ENCODE assay signal across 11 mouse cellular contexts in genomic region chr2:91967962-91968361, GRCm38 (mm10). TPM values are rescaled to one million over a fixed set of nuclear protein-coding genes. Genes with fewer than 3 reads are reported as not detected.
DNase-seq lines count a peak whose midpoint lies in the region; ATAC-seq lines count a peak whose summit lies in the region.
"Had no signal": no experiment of that assay in that cellular context is flagged by ENCODE, and none has a peak within 500 bp of the region (broad histone marks: within the 10 kb centered on the region; RNA-seq: fewer than 3 reads in every experiment).

No protein-coding gene starts in this region.

- H3K4me1 ChIP-seq in heart, embryonic 11.5 days (ENCODE audit: control insufficient read depth, insufficient read depth, low read length): peaks cover 41% of the 10 kb centered on the region

- ATAC-seq in heart, embryonic 11.5 days (replicated peaks; ENCODE audit: insufficient number of reproducible peaks, low FRiP score, low TSS enrichment): no peak
- ATAC-seq: Patski had no signal

- WGBS in heart, embryonic 11.5 days (ENCODE audit: insufficient replicate concordance): 46% methylated on average over 11 of the region's 11 CpGs
- WGBS in macrophage (ENCODE audit: missing documents): 70% methylated on average over 11 of the region's 11 CpGs

- H3K27ac ChIP-seq in heart, embryonic 11.5 days (ENCODE audit: low read depth, low read length): peak overlapping the region; percentile 80
- H3K27ac ChIP-seq in macrophage: peak overlapping the region; percentile 37
- H3K27ac ChIP-seq: limb, embryonic 13.5 days had no signal

- peak; percentile 49 for DNase-seq in kidney, adult 18-20 months
- DNase-seq in kidney, adult 11 months: no peak
- peak; percentile 80 for DNase-seq in kidney, postnatal 10 days
- DNase-seq in MN1 (ENCODE audit: low spot score): no peak
- no peak for DNase-seq in left cerebral cortex, postnatal 4 days
- no peak for DNase-seq in layer of hippocampus, postnatal 10 days (ENCODE audit: low spot score in 2 of 2)

- H3K4me2 ChIP-seq in heart, embryonic 11.5 days: no peak overlapping the region
- H3K4me2 ChIP-seq: limb, embryonic 13.5 days had no signal

- no peak overlapping the region for H3K4me3 ChIP-seq in heart, embryonic 11.5 days (ENCODE audit: low read depth, low read length)
- H3K4me3 ChIP-seq in macrophage (ENCODE audit: inconsistent target): no peak overlapping the region
- H3K4me3 ChIP-seq: limb, embryonic 13.5 days had no signal

- intact Hi-C loops in left cerebral cortex, postnatal 4 days (cut with DNase I): no loop called here

- H3K36me3 ChIP-seq in heart, embryonic 11.5 days (ENCODE audit: control insufficient read depth, insufficient read depth, low read length): no peaks in the 10 kb centered on the region
- H3K36me3 ChIP-seq in macrophage (ENCODE audit: inconsistent target): no peaks in the 10 kb centered on the region
- H3K36me3 ChIP-seq: limb, embryonic 13.5 days had no signal

- H3K27me3 ChIP-seq in heart, embryonic 11.5 days (ENCODE audit: control insufficient read depth, insufficient read depth, low read length): no peaks in the 10 kb centered on the region

- peak overlapping the region; percentile 43 for H3K9ac ChIP-seq in heart, embryonic 11.5 days (ENCODE audit: low read depth, low read length)
- H3K9ac ChIP-seq: limb, embryonic 13.5 days had no signal

- H3K9me3 ChIP-seq in heart, embryonic 11.5 days (replicated peaks; ENCODE audit: control insufficient read depth, low read length): no peaks in the 10 kb centered on the region
- H3K9me3 ChIP-seq: limb, embryonic 13.5 days had no signal

- peaks cover 19% of the 10 kb centered on the region for H3K79me2 ChIP-seq in macrophage (ENCODE audit: inconsistent target)

RNA-seq across cellular contexts. Expression of gene Dgkz, which starts 7.7 kb away (rescaled TPM):
- 42.1 and 49.6 TPM in 2 replicates for polyA plus RNA-seq in heart, embryonic 11.5 days (2014; fragmentation: Nextera tagmentation; extraction: Ambion mirVana)
- 100 to 1,000 TPM in 24 of 26 experiments, 10 to 100 TPM in 2; 88.6 to 708 (median 387) TPM for total RNA-seq in macrophage (2018; cell fraction: chromatin; rRNA removed)
- 100 to 1,000 TPM in 1 of 26 experiments, 10 to 100 TPM in 25; 35.0 to 102 (median 78.6) TPM for total RNA-seq in macrophage (2018; cell fraction: cytosol; rRNA removed)
- total RNA-seq in macrophage (2018; cell fraction: nucleus; rRNA removed): 100 to 1,000 TPM in 18 of 26 experiments, 10 to 100 TPM in 8; 45.8 to 338 (median 152) TPM
- polyA plus RNA-seq in macrophage (2018): 81.8 to 163 TPM (median 99.1 TPM) in 3 replicates
- 100 to 1,000 TPM; 134 to 158 TPM for total RNA-seq in left cerebral cortex, postnatal 4 days (2021)
- 100 to 1,000 TPM; 313 to 336 TPM for total RNA-seq in layer of hippocampus, postnatal 10 days (2021)

RNA-seq across cellular contexts. Expression of gene Gm9821, which starts 22.5 kb away (rescaled TPM):
- 1.8 and 2.8 TPM in 2 replicates for polyA plus RNA-seq in heart, embryonic 11.5 days (2014; fragmentation: Nextera tagmentation; extraction: Ambion mirVana)
- under 1 TPM in 4 of 26 experiments, not detected in 22; 0.40 to 0.81 (median 0.55) TPM for total RNA-seq in macrophage (2018; cell fraction: chromatin; rRNA removed)
- not detected for total RNA-seq in macrophage (2018; cell fraction: cytosol; rRNA removed)
- under 1 TPM in 3 of 26 experiments, not detected in 23; 0.37 to 0.86 (median 0.42) TPM for total RNA-seq in macrophage (2018; cell fraction: nucleus; rRNA removed)
- polyA plus RNA-seq in macrophage (2018): 0.09 TPM in 1 of 3 replicates, not detected in the others
- total RNA-seq in left cerebral cortex, postnatal 4 days (2021): not detected
- total RNA-seq in layer of hippocampus, postnatal 10 days (2021): not detected
- polyA plus RNA-seq: small intestine, adult 2 months had no signal

RNA-seq across cellular contexts. Expression of gene Mdk, which starts 35.9 kb away (rescaled TPM):
- 842 and 965 TPM in 2 replicates for polyA plus RNA-seq in heart, embryonic 11.5 days (2014; fragmentation: Nextera tagmentation; extraction: Ambion mirVana)
- 10 to 100 TPM in 8 of 26 experiments, 1 to 10 TPM in 14, under 1 TPM in 2, not detected in 2; 0.82 to 28.2 (median 8.1) TPM for total RNA-seq in macrophage (2018; cell fraction: chromatin; rRNA removed)
- total RNA-seq in macrophage (2018; cell fraction: cytosol; rRNA removed): 1 to 10 TPM in 6 of 26 experiments, under 1 TPM in 18, not detected in 2; 0.19 to 1.9 (median 0.79) TPM
- total RNA-seq in macrophage (2018; cell fraction: nucleus; rRNA removed): 10 to 100 TPM in 4 of 26 experiments, 1 to 10 TPM in 19, under 1 TPM in 1, not detected in 2; 0.92 to 18.5 (median 7.9) TPM
- 0.25 to 2.4 TPM (median 1.6 TPM) in 3 replicates for polyA plus RNA-seq in macrophage (2018)
- 10 to 100 TPM; 40.6 to 45.4 TPM for total RNA-seq in left cerebral cortex, postnatal 4 days (2021)
- total RNA-seq in layer of hippocampus, postnatal 10 days (2021): 10 to 100 TPM; 44.3 to 49.4 TPM

RNA-seq across cellular contexts. Expression of gene Chrm4, which starts 40.9 kb away (rescaled TPM):
- polyA plus RNA-seq in heart, embryonic 11.5 days (2014; fragmentation: Nextera tagmentation; extraction: Ambion mirVana): not detected in 2 replicates
- 1 to 10 TPM in 2 of 26 experiments, under 1 TPM in 2, not detected in 22; 0.62 to 1.2 (median 0.89) TPM for total RNA-seq in macrophage (2018; cell fraction: chromatin; rRNA removed)
- total RNA-seq in macrophage (2018; cell fraction: cytosol; rRNA removed): under 1 TPM in 3 of 26 experiments, not detected in 23; 0.05 to 0.19 (median 0.13) TPM
- 1 to 10 TPM in 1 of 26 experiments, under 1 TPM in 5, not detected in 20; 0.40 to 1.2 (median 0.51) TPM for total RNA-seq in macrophage (2018; cell fraction: nucleus; rRNA removed)
- not detected in 3 replicates for polyA plus RNA-seq in macrophage (2018)
- 10 to 100 TPM; 10.8 to 12.2 TPM for total RNA-seq in left cerebral cortex, postnatal 4 days (2021)
- total RNA-seq in layer of hippocampus, postnatal 10 days (2021): 10 to 100 TPM; 20.0 to 21.3 TPM
- polyA plus RNA-seq: Patski had no signal

RNA-seq across cellular contexts. Expression of gene Creb3l1, which starts 56.3 kb away (rescaled TPM):
- polyA plus RNA-seq in heart, embryonic 11.5 days (2014; fragmentation: Nextera tagmentation; extraction: Ambion mirVana): 8.2 TPM in 2 replicates
- 10 to 100 TPM in 1 of 26 experiments, 1 to 10 TPM in 2, under 1 TPM in 10, not detected in 13; 0.23 to 13.5 (median 0.44) TPM for total RNA-seq in macrophage (2018; cell fraction: chromatin; rRNA removed)
- total RNA-seq in macrophage (2018; cell fraction: cytosol; rRNA removed): 1 to 10 TPM; 1.8 to 7.9 (median 4.0) TPM
- 1 to 10 TPM in 17 of 26 experiments, under 1 TPM in 9; 0.32 to 4.6 (median 1.4) TPM for total RNA-seq in macrophage (2018; cell fraction: nucleus; rRNA removed)
- polyA plus RNA-seq in macrophage (2018): 1.7 to 7.4 TPM (median 6.5 TPM) in 3 replicates
- total RNA-seq in left cerebral cortex, postnatal 4 days (2021): 10 to 100 TPM; 10.3 to 12.4 TPM
- total RNA-seq in layer of hippocampus, postnatal 10 days (2021): 10 to 100 TPM; 10.4 to 11.6 TPM

Comparison
In these comparisons a context has a peak if more than half of its experiments do, and no peak if none do; other contexts are left out.
1. DNase-seq: peak in kidney, adult 18-20 months (single experiment) and kidney, postnatal 10 days (single experiment); none in kidney, adult 11 months (single experiment), MN1 (single experiment), left cerebral cortex, postnatal 4 days (single experiment) and layer of hippocampus, postnatal 10 days (0 of 2).